Mouse (Mus musculus) retina, adult 2 months (tissue): ENCODE results near the gene Npr3.

ENCODE experiments used
- DNase-seq: peaks from one replicate; pipeline ENCODE4 v3.0.0-alpha.2; 2012; ENCODE audit warnings: low read depth, low spot score

Npr3 gene

DNA sequence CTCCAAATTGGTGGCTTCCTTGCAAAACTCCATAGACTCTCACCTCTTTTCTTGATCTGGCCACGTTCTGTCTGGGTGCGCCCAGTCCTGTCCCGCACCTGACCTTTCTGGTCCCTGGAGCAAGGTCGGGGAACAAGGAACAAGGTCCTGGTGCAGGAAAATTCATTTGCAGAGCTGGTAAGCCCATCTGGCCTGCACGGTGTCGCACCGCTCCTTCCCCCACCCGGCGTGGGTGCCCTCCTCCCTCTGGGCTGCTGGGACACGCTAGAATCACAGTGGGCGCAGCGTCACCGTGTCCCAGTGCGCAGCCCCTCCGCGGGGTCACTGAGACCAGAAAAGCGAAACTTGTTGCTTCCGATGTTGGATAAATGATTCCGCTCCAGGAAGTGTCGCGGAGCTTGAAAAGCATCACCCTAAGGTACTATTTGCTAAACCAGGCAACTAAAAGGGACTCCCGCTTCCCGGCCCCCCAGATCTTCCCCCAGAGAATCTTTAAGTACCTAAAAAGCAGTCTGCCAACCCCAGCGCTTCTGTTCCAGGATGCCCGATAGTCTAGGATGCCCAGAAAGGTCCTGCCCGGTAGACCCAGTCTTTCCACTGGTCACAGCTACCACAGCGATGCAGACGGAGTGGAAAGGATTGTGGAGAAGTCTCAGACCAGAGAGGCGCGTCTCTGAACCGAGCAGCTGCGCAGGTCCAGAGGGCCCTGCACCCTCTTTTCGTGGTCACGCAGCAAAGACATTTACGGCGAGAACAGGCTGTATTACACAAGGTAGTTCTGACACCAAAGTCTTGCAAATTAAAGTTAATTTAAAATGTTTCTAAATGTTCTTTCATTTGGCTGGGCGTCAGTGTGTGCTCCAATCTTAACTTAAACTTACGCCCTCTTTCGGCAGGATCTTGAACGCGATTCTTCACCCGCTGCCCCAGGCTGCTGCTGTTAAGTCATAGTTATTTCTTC is at the start of gene Npr3:
Npr3 (minus strand) TSS at position 717 of the 961 bp plus-strand sequence.
- no peak for DNase-seq

DNA sequence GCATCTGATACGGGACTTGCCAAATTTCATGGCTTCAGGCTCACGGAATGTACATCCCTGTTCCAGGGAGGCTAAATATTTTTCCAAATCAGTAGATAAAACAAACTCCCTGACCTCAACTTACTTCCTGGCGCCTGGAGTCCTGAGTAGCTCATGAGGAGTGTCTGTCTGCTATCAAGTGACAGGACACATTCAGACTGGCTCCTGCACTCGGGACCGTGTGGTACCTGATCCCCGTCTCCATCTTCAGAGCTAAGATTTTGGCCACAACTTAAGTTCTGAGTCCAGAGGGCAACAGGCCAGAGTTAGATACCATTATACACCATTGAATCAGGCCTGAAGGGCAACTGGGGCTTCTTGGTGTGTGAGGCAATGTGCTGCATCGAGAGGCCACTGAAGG is 49.0 kb upstream of the Npr3 start:
- no peak for DNase-seq

DNA sequence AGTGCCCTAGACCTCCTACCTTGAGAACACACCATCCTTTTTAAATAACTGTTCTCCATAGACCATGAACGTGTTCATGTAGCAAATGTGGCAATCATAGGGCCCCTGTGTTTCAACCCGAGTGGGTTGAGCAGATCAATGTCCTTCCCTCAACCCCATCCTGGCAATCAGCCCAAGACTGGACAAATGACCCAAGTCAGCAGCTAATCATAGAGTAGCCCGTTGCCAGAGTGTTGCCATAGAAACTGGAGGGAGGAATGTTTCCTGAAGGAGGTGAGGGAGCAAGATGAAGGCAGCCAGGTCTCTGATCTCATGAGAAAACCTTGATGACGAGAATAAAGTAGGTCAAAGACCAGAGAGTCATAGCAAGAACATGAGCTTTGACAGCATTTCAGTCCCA is 47.1 kb upstream of the Npr3 start:
- no peak for DNase-seq

DNA sequence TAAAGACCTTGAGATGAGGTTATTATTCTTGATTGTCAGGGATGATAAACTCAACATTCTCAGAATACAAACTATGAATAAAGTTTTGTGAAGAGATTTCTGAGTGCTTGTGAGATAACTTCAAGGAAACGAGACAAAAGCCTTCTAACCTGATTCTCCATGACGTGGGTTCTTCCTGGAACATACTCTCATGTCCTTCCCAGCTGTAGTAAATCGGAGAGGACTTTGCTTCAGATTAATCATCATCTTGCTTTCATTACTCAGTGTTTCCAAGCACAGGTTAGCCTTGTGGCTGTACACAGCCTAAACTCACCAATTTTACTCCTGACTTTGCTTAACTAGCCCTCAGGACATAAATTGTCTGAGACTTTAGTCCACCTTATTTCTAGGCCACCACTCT is 45.1 kb upstream of the Npr3 start:
- no peak for DNase-seq

DNA sequence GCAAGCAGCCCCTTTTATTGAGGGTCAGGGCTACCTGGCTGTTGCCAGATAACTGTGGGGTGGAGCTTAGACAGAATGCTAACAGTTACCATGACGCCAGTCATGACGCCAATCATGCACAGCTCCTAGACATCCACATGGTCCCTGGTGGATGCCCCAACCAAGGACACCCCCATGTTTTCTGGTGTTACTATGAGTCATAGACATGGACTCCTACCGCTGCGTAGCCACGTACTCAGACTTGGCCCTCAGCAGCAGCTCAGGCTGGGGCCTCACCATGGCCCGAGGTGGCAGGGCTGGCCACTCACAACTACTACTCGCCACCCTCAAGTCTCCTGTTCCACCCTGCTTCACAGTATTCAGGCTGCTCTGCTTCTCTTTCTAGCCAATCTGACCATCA is 44.1 kb upstream of the Npr3 start:
- DNase-seq, result no peak

GRCm38 (mm10) chr15:11950144-11950543 is 43.1 kb upstream of the Npr3 start:
- no peak for DNase-seq

- DNase-seq, result no peak
Measured at GRCm38 (mm10) chr15:11949490-11949889, 42.4 kb upstream of the Npr3 start.

- DNase-seq, result no peak
Measured at GRCm38 (mm10) chr15:11940855-11941254, 33.8 kb upstream of the Npr3 start.

DNA sequence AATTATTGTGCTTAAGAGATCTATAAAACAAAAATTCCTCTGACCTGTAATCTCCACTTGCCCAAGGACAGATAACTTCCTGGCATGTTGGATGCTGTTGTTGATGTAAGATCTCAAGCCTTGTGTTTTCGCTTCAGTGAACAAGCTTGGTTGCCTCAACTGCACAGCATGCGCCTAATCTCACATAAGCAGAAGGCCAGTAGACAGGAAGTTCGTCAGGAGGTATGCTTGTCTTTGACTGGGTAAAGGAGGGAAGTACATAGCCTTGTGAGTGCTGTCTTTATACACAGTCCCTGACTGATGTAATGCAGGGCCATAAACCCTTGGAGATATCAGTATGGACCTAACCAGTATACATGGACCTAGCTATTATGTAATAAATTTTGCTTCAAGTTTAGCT is 20.7 kb upstream of the Npr3 start:
- no peak for DNase-seq

DNA sequence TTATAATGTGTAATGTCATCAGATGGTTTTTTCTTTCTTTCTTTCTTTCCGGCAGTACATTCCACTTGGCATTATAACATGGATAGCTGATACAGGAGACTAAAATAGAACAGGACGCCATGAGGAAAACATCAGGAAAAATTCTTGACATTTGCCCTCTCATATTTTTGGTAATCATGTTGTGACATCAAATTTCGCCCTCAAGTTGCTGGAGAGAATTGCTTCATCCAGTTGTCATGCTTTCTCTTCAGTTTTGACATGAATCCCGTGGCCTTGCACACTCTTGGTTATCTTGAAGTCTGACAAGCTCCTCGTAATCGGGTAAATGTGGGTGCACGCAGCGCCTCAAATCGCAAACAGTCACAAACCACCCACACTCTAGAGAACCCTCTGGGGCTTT is 7.0 kb upstream of the Npr3 start:
- no peak for DNase-seq

DNA sequence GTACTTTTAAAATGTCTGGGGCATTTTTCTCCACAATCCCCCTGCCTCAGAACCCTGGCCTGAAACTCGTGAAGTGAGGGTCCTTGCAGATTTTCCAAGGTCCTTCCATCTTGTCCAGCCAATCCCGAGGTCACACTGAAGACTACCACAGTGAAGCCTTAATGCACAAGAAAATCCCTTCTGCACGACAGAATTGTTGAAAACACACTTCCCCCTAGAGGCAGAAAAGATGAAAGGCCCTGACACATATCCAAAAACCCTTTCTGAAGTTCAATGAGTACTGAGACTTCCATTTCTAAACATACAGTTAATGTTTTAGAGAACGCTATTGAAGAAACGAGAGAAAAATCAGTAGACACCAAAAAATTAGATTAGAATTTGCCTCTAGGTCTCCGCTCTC is 2.8 kb upstream of the Npr3 start:
- DNase-seq, result no peak

- DNase-seq, result no peak
Measured at GRCm38 (mm10) chr15:11908166-11908565, 1.1 kb upstream of the Npr3 start.

GRCm38 (mm10) chr15:11906021-11906570 is 991 bp downstream of the Npr3 start:
- DNase-seq, result no peak

- no peak for DNase-seq
Measured at GRCm38 (mm10) chr15:11904848-11905672, 2.0 kb downstream of the Npr3 start.

DNA sequence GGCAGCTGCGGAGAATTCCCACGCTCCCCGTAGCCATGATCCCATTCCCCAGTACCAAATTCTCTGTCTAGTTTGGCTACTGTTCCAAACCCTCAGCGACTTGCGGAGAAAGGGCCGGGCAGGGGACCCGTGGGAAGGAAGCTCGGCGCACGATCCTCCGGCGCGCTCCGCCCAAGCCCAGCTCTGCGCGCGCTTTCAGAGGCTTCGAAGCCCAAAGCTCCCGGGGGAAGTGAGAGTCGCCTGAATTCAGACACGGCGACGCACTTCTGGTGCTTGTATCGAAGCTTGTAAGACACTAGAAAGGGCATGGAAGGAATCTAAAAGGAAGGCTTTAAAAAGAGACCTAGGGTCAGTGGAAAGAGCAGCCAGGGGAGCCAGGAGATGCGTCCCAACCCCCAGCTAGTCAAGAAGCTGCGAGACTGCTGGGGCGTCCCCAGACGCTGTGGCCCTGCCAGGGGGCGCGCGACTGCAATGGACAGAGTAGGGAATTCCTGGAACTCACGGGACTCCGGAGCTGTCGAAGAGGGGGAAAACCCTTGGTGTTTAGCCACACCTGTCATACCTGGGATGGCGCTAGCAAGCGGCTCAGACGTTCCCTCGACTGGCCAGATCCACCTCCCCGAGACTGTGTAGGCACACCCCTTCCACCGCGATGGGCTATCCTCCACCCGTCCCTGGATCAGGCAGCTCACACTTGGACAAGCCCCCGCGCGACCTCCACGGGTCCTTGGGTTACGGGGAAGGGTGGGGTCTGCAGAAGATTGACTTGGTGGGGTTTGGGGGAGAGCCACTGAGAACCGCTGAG is 2.8 kb downstream of the Npr3 start:
- no peak for DNase-seq

DNA sequence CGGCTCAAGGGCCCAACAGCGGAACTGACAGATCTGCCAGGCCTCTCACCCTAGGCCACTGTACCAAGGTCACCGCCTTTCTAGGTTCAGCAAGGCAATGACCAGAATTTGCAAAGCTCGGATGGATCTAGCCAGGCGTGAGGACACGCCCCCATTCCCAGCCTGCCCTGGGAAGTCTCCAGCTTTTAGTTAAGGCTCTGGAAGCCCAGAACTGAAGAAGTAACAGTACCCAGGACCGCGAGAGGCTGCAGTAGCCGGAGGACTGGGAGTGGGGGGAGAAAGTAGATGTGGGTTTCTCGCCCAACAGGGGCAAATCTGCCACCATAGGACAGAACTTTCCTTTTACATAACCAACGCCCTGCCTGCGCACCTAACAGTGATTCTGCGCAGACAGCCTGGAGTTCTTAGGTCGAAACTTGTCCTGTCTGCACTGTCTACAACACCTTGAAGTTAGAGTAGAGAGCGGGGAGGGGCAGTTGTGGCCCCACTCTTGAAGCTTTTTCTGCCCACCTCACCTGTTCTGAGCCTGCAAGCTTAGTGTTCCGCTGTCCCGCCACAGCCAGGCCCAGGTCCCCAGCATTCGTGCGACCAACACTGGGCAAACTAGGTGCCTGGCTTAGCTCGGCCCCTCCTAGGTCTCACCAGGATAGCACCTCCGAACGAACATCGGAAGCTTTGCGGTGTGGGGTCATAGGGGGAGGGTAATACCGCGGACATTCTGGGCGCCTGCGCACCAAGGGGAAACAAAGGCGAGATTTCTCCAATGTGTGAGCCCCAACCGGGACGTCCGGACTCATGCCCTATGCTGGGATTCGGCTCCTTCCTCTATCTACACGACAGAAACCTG is 3.7 kb downstream of the Npr3 start:
- DNase-seq, result no peak

- DNase-seq, result no peak
Measured at GRCm38 (mm10) chr15:11897617-11898016, 9.5 kb downstream of the Npr3 start.

DNA sequence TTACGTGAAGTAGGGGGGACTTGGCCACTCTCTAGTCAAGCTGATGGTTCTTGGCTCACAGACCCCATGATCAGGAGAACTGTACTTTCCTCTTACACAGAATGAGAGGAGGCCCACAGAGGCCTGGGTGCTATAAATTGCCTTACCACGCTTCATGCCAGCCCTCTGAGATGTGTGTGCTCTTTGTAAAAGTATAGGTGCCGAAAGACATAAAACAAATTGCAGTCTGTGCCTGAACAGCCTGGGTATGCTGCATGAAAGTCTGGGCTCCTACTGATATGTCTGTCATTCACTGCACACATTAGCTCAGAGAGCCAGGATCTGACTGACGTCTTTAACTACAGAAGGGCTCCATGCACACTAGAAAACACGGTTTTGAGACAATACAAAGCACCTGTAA is 9.9 kb downstream of the Npr3 start:
- no peak for DNase-seq

DNA sequence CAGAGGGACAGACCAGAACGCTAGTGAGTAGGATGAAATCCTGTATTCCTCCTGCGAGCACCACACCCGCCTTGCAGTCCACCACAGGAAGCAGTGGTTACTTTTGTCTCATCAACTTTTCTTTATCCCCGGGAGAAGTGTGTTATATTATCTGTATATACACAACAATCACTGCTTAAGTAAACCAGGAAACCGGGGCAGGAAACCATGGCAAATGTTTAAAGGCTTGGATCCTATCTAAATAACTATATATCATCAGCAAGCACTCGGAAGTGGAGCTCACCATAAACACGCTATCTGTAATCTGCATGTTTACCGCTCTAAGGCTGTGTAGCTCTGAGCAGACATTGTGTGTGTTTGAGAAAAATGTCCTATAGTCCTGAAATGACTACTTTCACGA is 13.1 kb downstream of the Npr3 start:
- DNase-seq, result no peak

DNA sequence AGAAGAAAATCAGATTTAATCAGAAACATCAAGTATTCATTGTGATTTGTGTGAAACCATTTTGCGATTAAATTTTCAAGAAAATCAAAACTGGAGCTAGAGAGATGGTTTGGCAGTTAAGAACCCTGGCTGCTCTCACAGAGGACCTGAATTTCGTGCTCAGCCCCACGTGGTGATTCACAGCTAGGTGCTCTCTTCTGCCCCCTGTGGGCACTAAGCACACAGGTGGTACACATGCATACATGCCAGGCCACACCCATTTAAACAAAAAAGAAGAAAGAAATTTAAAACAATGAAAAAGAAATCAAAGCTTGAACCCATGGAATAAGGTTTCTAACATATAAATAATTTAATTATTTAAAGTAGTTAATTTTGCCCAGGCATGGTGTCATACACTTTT is 15.7 kb downstream of the Npr3 start:
- no peak for DNase-seq
